Mouse (Mus musculus): ENCODE data around the gene Gm28308. TPM values are rescaled to one million over a fixed set of nuclear protein-coding genes. Genes with fewer than 3 reads are reported as not detected.

Gm28308 gene
- total and polyA plus RNA-seq, 3 experiments, result 1.0 to 1.9 TPM; not detected in 1

DNA sequence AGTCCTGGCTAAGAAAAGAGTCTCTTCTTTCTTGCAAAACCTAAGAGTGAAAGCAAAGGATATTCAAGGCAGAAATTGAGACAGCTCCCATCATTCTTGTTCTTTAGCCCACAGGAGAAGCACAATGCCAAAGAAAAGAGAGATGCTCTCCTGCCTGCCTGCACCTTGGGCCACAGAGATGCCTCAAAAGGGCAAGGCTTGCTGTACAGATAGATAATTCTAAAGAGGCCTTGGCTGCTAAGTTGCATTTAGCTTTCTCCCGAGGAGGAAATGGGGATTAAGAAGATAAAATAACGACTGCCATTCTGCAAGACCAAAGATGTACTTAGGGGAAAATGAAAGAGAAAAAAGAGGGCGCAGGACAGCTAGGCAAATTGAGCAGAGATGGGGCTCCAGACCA lies 33.8 kb upstream of the Gm28308 start:
- DNase-seq, result no peak

DNA sequence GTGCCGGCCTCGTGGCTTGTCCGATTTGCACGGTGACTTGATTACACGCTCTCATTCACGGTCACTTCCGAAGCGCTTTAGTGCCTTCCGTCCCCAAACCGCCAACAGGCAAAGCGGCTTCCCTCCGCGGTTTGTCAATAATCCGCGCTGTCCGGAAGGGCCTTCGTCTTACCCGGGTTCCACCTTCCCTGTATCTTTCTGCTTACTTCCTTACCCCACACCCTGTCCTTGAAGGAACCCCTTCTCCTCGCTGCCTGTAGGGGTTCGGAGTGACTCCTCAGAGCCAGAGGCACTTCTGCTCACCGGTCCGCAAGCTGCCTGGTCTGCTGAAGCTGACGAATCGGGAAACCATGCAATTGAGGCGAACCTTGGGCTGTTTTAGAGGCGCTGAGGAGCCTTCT lies 33.3 kb upstream of the Gm28308 start:
- no peak for DNase-seq

DNA sequence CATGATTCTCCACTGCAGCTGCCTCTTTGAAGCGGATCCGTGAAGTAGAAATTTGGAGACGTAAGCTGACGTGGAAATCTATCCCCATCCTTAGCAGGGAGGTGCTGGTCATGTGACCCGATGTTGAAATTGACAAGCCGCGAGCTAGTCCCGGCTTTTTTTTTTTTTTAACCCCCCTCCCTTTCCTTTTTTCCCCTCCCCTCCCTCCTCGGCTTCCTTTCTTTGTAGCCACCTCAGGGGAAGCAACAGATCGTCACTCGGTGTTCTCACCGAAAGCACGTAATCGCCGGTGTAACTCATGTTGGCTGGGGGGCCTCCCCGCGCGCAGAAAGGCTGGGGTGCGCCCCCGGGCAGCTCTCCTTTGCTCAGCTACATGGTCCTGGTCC lies 32.6 kb upstream of the Gm28308 start, which contains the start of gene Hoxa11:
Hoxa11 (minus strand) TSS at position 54 of the 386 bp plus-strand sequence.
- DNase-seq, result no peak

DNA sequence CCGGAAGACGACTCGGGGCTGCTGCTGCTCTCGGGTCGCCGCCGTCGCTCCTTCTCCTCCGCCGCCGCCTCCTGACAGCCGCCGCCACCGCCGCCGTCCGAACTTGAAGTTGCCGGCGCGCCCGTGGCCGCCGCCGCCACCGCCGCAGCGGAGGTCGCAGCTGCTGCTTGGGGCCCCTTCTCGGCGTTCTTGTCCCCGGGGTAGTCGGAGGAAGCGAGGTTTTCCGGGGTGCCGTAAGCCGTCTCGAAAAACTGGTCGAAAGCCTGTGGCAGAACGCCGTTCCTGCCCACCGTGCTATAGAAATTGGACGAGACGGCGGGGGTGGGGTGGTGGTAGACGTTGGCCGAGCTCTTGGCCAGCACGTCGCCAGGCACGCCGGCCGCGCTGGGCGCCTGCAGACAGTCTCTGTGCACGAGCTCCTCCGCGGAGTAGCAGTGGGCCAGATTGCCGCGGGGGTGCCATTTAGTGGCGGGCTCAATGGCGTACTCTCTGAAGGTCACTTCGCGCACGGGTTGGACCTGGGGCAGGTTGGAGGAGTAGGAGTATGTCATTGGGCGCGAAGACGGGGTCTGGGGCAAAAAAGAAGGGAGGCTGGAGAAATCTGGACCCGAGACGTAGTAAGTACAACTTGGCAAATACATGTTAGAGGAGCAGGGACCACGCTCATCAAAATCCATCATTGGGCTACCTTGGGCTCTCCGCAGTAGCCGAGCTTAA lies 32.1 kb upstream of the Gm28308 start:
- no peak for DNase-seq

DNA sequence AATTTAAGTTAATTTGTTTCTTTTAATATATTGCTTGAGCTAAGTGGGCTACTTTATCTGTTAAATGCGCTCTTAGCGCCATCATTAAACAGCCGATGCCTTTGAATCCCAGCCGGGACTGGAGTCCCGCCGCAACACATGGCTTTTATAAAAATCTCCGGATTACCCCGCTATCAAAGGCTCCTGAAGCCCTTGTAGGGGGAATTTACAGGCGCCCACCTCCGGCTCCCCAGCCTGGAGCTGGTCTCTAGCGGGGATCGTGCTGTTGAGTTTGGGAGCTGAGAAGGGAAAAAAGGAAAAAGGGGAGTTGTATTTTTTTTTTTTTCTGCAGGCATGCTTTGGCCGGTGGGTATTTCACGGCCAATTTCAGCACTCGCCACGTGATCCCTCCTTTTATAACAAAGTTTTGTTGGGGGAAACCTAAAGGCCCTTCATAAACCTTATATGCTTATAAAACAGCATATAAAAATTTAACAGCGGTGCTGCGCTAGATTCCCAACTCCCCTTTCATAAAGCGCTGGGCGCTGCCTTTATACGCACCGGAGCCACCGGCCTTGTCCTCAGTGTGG lies 31.4 kb upstream of the Gm28308 start:
- DNase-seq, result no peak

DNA sequence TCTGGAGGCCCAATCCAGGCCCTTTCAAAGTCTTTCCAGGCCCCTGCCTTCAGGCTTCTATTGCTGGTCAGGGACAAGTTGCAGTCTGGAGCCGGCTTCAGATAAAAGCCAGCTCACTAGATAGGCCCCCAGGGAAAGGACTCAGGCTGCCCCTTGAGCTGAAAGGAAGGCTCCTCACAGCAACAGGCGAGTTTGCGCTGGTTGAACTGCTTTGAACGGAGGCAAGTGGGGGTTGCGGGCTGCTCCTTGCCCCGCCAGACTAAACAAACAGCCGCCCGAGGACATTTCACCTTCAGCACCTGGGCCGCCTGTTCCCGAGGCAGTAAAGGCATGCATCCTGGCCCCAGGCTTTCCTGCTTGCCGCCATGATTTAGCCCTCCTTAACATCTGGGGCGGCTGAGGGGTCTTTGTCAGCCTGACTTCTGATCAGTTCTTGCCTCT lies 30.6 kb upstream of the Gm28308 start:
- no peak for DNase-seq

DNA sequence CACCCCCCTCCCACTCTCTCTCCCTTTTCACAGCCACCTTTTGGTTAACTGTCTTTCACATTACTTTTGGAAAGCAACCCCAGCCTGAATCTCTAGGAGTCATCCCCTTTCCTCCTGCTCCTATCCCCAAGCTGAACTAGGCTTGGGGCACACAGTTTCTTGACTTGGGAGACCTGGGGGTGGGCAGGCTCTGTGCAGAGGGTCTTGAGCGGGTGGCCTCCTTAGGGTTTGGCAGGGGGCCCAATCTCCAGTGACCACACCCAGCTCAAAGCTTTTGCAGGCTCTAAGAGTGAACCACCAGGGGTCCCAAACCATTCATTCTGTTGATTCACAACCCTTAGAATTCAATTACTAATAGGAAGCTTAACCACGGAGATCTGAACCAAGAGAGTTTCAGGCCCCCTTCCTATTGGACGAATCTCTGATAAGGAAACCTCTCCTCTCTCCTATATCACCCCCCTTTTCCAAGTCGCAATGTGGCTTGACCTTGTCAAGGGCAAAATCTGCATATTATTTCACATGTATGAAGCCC lies 29.7 kb upstream of the Gm28308 start:
- DNase-seq, result no peak

DNA sequence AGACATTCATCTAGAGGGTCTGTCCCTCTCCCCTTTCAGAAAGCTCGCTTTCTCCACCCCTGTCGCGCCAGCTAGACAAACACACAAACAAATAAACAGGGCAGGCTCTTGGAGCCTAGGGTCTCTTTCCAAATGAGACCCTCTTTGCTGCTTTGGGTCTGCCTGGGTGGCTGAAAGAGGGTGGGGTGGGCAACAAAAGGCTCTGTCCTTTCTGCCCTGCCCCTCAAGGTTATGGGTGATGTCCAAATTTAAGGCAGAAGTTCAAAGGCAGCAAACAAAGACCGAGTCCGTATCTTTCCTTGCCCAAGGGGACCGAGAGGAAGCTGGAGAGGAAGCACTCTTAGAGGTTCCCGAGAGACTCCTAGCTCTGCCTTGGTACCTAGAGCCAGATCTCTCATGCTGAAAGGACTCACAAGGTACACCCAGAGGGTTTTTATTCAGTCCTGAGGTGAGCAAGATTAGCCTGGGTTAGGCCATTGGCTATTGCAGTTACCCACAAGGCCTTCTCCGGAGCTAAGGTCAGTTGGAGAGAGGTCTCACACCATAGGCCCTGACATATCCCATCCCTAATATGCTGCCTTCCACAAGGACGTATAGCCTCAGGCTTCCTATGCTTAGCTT lies 28.0 kb upstream of the Gm28308 start:
- DNase-seq, result no peak

DNA sequence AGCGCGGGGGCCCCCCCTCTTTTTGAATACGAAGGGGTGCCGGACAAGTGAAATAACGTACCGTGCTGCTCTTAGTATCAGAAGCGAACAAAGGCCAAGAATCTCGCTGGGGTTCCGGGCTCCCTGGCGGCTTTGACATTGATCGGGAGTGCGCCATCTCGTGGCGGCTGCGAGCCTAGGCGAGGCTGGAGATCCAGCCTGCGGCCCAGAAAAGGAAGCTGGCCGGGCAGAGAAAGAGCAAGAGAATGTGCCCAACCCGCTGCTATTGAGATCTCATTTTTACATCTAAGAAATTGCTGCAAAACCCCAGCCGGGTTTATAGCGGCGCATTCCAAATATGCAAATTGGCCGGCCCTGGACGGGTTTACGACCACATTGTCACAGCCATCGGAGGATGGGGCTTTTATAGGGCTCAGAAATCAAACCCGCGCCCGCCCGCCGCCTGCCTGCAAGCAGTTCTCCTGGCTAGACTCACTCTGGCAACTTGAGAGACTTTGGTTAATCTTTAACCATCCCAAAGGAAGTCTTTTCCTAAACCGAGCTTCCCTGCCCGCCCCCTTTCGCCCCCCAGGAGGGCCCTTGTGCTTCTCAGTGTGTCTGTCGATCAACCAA lies 27.4 kb upstream of the Gm28308 start, which contains the start of gene Hoxa10:
Hoxa10 (minus strand) TSS at position 466 of the 612 bp plus-strand sequence.
- DNase-seq, result peak; percentile 82

DNA sequence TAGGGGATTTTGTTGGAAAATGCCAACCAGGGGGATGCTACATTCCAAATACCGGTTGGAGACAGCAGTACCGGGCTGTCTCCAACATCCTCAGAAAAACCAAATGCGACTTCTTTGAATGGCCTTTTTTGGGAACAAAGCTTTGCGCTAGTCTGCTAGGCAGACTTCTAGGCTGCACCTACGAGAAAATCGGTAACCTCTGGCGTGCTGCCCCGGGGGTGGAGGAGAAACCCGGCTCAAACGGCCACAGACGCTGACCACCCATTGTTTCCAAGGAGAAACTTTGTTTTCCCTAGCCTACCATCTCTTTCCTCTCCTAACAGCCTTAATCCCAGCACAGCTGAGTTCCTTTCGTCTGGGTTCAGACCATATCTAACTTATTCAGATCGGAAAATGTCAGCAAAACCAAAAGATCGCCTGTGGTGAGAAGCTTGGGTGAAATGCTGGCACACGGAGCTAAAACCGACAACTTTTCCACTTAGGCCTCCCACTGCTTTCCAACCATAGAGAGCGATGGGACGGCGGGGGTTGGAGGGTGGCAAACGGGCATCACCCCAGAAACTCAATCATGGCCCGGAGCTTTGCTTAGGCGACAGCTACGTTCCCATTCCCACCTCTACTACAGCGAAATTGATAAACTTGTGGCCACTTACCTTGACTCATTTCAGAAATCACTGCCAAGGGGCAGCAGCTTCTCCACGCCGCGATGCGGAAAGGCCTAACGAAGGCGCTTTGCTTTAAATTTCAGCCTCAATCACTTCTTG lies 26.7 kb upstream of the Gm28308 start:
- no peak for DNase-seq

DNA sequence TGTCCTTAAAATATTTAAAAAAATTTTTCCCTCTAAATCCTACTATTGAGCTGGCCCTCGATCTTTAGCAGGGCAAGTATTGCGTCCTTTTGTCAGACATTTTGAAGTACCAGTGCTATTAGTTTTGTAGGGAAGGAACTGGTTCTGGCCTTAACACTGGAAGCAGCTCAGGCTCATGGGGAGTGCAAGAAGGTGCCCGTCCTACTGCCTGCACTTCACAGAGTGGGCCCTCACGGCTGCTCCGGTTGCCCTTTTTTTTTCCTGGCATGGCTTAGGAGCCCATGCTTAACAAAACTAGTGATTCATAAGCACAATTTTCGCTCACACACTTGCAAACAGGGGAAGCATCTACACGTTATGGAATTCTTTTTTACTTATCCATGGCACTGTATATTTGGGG lies 25.8 kb upstream of the Gm28308 start:
- no peak for DNase-seq

DNA sequence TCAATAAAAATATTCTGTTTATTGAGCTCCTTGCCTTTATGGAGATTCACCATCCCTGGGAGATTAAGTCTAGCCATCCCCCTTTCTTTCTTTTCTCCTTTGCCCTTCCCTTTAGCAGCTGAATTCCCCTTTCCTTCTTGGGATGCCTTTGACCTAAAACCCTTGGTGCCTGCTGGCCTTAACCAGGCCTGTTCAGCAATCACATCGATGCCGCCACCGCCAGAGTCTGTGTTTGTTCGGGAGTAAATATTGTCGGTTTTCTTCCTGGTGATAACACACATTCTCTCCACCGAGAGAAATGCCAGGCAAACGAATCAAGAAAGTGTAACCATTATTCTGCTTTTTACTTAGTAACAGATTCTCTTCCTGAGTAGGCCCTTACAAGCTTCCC lies 25.0 kb upstream of the Gm28308 start:
- DNase-seq, result no peak

DNA sequence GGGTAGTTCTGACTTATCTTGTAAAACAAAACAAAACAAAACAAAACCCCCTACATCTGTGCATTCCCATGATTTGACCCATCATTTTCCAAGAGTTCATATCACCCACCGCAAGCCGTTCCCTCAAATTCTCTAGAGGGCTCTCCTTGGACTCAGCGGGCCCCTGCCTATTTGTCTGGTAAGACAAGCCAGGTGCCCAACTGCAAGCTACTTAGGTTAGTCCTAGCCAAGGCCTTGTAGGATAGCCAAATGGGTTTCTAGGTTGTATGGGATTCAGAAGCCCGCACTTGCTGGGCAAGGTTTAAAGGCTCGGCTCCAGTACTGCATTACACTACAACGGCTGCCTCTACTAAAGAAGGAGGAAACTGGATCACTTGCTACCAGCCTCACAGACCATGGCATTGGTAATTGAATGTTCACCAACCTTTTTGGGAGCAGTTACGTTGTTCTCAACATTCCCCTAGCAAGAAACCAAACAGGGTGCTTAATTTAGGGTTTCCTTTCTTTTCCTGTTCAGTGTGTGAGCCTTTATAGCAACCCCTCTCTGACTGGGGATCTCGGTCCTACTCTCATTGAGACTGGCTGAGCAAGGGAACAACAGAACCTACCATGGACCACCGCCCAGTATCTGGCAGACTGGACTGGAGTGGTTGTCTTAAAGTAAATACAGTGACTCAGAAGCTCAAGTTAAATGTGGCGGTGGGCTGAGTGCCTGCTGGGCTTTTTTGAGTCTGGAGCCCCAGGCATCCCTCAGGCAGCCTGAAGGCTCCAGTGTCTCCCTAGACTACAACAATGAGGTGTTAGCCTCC lies 24.4 kb upstream of the Gm28308 start:
- no peak for DNase-seq

DNA sequence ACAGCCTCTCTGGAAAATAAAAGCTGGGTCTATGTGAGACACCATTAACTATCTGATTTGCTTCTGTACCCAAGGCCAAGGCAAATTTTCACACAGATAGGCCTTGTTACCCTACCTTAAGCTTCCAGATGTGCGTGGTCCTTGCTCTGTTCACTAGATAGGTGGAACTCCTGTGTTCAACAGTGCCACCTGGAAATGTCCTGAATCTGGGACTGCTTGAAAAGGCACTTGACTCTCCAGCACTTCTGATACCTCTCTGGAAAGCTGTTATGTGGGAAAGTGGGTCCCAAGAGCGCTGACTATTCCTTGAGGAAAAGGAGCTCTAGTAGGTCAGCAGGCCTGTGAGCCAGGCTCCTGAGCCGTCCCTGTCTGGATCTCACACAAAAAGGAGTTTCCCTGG lies 23.7 kb upstream of the Gm28308 start:
- no peak for DNase-seq

DNA sequence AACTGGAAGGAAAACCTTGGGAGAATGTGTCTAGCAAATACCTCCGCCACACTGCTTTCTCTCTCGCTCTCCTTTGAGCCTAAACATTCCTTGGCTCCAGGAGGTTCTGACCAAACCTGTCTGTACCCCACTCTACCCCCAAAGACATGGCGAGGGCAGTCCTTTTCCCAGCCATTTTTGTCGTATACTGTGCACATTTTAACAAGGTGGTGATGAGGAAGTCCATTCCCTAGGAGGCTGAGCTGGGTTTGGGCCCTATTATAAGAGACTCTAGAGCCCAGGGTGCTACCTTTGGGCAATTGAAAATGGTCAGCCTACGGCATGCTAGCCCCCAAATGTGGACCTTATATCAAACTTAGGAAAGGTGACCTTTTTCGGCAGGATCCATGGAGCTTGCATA lies 22.7 kb upstream of the Gm28308 start:
- no peak for DNase-seq

DNA sequence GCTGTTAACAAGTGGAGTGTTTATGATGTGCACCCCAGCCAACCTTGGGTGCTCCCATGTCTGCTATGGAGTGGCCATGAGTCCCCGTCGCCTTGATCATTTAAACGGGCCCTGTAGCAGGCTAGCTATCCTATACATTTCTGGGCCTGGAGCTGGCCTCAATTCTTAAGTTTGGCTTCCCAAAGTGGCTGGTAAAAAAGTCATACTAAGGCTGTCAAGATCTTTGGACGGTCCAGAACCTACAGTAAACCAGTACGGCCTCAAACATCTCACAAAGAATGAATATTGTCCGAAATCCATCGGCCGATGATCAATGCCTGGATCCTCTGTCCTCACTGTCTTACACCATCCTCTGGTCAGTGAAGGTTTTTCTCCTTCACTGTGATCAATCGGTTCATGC lies 22.1 kb upstream of the Gm28308 start:
- no peak for DNase-seq

DNA sequence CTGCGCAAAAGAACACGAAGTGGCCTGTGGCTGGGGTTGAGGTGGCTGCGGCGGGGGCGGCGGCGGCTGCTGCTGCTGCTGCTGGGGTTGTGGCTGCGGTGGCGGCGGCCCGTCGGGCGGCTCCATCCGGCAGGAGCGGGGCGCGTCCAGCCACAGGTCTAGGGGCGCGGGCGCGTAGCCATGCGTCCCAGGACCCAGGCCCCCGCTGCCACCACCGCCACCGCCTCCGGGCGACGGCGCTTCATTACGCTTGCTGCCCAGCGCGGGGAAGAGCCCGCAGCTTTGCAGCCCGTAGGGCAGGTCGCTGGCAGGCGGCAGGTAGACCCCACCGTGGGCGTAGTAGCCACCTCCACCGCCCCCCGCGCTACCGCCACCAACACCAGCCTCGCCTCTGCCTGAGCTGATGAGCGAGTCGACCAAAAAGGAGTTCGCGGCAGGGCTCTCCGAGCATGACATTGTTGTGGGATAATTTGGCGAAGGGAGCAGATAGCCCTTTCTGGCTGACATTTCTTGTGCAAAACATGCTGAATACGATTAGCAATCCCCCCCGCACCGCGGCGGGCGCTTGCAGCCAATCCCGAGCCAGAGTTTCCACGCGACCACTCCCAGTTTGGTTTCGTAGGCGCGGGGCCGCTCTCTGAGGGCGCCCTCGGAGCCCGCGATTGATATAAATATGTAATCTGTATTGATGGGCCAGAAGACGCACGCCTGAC lies 21.4 kb upstream of the Gm28308 start:
- no peak for DNase-seq

DNA sequence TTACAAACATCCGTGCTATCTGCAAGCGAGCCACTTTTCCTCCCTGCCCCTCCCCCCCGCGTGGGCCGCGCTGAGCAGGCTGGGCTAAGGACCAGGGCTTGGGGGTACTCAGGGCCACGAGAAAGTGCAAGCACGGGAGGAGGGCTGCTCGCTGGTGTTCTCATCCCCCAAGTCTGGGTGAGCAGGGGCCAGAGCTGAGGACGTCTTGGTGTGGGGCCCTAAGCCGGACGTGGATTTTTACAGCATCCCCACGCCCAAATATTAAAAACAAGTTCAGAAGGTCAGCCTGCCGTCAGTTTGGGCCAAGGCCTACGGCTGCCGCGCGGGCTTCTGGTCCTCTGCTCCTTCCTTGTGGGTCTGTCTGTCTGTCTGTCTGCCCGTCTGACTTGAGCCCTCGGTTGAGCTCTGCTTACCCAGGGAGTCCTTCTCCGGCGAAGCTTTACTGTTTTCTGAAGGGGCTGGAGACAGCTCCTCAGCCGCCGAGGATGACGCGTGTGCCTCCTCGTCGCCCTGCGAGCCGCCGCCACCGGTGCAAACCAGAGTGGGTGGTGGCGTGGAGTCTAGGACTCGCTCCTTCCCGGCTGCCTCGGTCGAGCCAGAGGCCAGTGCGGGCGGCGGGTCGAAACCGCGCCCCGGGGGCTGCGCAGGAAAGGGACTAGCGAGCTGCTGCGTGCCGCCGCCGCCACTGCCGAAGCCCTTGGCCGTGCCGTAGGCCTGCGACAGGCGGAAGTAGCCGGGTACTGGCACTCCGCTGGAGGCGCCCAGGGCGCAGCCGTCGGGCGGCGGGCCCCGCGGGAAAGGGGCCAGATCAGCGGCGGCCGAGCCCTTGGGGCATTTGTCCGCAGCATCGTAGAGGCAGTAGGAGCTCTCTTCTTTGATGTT lies 20.6 kb upstream of the Gm28308 start:
- DNase-seq, result no peak

DNA sequence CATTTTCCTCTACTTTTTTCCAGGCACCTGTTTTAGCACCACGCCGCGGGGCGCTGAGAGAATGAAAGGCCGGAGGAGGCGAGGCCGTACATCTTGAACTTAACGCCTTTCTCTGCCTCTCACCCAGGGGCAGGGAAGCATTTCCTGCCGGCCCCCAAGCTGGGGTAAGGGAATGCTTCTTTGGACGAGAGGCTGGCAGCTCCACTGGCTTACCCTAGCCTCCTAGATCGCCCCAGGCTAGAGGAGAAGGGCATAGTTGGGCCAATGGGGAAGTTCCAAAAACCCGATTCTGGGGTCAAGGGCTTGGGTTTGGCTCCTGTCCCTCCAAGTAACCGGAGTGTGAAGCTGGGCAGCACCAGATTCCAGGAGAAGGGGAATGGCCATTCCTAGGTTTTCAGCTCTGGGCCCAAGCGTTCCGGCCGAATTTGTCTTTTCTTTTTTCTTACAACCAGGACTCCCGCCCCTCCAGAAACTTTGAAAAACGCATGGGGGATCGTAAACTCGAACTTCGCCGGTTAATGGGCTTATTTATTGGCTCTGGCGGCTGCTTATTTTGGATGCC lies 19.9 kb upstream of the Gm28308 start:
- DNase-seq, result no peak

Measured in adrenal gland, adult 2 months (tissue).